Mouse (Mus musculus): ENCODE data around the gene Ltbp2. TPM values are rescaled to one million over a fixed set of nuclear protein-coding genes. Genes with fewer than 3 reads are reported as not detected.

Gene Ltbp2
- total RNA-seq, 2 experiments from 2014 or later = 0.41 to 0.52 TPM

GRCm38 (mm10) chr12:84884423-84885076, 8.2 kb upstream of the Ltbp2 start:
- DNase-seq (ENCODE audit: low spot score in 2 of 2) = no peak
- intact Hi-C loops (cut with DNase I) = no loop called here

GRCm38 (mm10) chr12:84882796-84883195, 6.5 kb upstream of the Ltbp2 start:
- no peak for DNase-seq (ENCODE audit: low spot score in 2 of 2)
- intact Hi-C loops (cut with DNase I) = no loop called here

GRCm38 (mm10) chr12:84880091-84880490, 3.8 kb upstream of the Ltbp2 start:
- intact Hi-C loops (cut with DNase I) = no loop called here
- no peak for DNase-seq (ENCODE audit: low spot score in 2 of 2)

GRCm38 (mm10) chr12:84875761-84876480, 411 bp downstream of the Ltbp2 start:
- intact Hi-C loops (cut with DNase I) = loop anchor here (10.0 kb wide), 1 partner anchor 189 kb away; no protein-coding TSS in a partner anchor
- DNase-seq (ENCODE audit: low spot score in 2 of 2) = no peak

GRCm38 (mm10) chr12:84873434-84873833, 2.9 kb downstream of the Ltbp2 start:
- intact Hi-C loops (cut with DNase I) = loop anchor here (10.0 kb wide), 1 partner anchor 191 kb away; no protein-coding TSS in a partner anchor
- no peak for DNase-seq (ENCODE audit: low spot score in 2 of 2)

- DNase-seq (ENCODE audit: low spot score in 2 of 2) = no peak
- intact Hi-C loops (cut with DNase I) = loop anchor here (10.0 kb wide), 1 partner anchor 192 kb away; no protein-coding TSS in a partner anchor
These were observed 4.0 kb downstream of the Ltbp2 start for GRCm38 (mm10) chr12:84872310-84872709.

- intact Hi-C loops (cut with DNase I) = no loop called here
- DNase-seq (ENCODE audit: low spot score in 2 of 2) = no peak
These were observed 10.9 kb downstream of the Ltbp2 start for GRCm38 (mm10) chr12:84865431-84865830.

GRCm38 (mm10) chr12:84864801-84865200, 11.5 kb downstream of the Ltbp2 start:
- no peak for DNase-seq (ENCODE audit: low spot score in 2 of 2)
- intact Hi-C loops (cut with DNase I) = no loop called here

GRCm38 (mm10) chr12:84863196-84863595, 13.1 kb downstream of the Ltbp2 start:
- intact Hi-C loops (cut with DNase I) = no loop called here
- DNase-seq (ENCODE audit: low spot score in 2 of 2) = no peak

- no peak for DNase-seq (ENCODE audit: low spot score in 2 of 2)
- intact Hi-C loops (cut with DNase I) = no loop called here
These were observed 14.0 kb downstream of the Ltbp2 start for GRCm38 (mm10) chr12:84862136-84862910.

- DNase-seq (ENCODE audit: low spot score in 2 of 2) = no peak
- intact Hi-C loops (cut with DNase I) = no loop called here
These were observed 17.9 kb downstream of the Ltbp2 start for GRCm38 (mm10) chr12:84858149-84859113.

- intact Hi-C loops (cut with DNase I) = no loop called here
- no peak for DNase-seq (ENCODE audit: low spot score in 2 of 2)
These were observed 18.6 kb downstream of the Ltbp2 start for GRCm38 (mm10) chr12:84857706-84858105.

- DNase-seq (ENCODE audit: low spot score in 2 of 2) = no peak
- intact Hi-C loops (cut with DNase I) = no loop called here
These were observed 19.8 kb downstream of the Ltbp2 start for GRCm38 (mm10) chr12:84856532-84856931.

GRCm38 (mm10) chr12:84855084-84855625, 21.2 kb downstream of the Ltbp2 start:
- DNase-seq (ENCODE audit: low spot score in 2 of 2) = no peak
- intact Hi-C loops (cut with DNase I) = no loop called here

GRCm38 (mm10) chr12:84854392-84855033, 21.8 kb downstream of the Ltbp2 start:
- no peak for DNase-seq (ENCODE audit: low spot score in 2 of 2)
- intact Hi-C loops (cut with DNase I) = no loop called here

GRCm38 (mm10) chr12:84851403-84852040, 24.8 kb downstream of the Ltbp2 start:
- intact Hi-C loops (cut with DNase I) = no loop called here
- no peak for DNase-seq (ENCODE audit: low spot score in 2 of 2)

- no peak for DNase-seq (ENCODE audit: low spot score in 2 of 2)
- intact Hi-C loops (cut with DNase I) = no loop called here
These were observed 28.4 kb downstream of the Ltbp2 start for GRCm38 (mm10) chr12:84847882-84848281.

GRCm38 (mm10) chr12:84847480-84847879, 28.9 kb downstream of the Ltbp2 start:
- intact Hi-C loops (cut with DNase I) = no loop called here
- DNase-seq (ENCODE audit: low spot score in 2 of 2) = no peak

Measured in left cerebral cortex, postnatal 36 days (tissue).